Mouse (Mus musculus) right cerebral cortex, postnatal 36 days (tissue): ENCODE measurements at regions not wholly inside any gene's neighbourhood (a gene's known extent, or its start where the extent isn't known, plus 50 kb on each side); places are given as distances from the start of the nearest gene placed in this dataset.

Experiments
- DNase-seq, 2 experiments: peaks; one replicate each; pipeline ENCODE4 v3.0.0; 2022; ENCODE audit warnings: low spot score in 2 of 2, mixed read lengths in 1 of 2

- no peak for DNase-seq
Measured at GRCm38 (mm10) chr8:10869866-10870265, 138.4 kb downstream of the Irs2 start.

DNA sequence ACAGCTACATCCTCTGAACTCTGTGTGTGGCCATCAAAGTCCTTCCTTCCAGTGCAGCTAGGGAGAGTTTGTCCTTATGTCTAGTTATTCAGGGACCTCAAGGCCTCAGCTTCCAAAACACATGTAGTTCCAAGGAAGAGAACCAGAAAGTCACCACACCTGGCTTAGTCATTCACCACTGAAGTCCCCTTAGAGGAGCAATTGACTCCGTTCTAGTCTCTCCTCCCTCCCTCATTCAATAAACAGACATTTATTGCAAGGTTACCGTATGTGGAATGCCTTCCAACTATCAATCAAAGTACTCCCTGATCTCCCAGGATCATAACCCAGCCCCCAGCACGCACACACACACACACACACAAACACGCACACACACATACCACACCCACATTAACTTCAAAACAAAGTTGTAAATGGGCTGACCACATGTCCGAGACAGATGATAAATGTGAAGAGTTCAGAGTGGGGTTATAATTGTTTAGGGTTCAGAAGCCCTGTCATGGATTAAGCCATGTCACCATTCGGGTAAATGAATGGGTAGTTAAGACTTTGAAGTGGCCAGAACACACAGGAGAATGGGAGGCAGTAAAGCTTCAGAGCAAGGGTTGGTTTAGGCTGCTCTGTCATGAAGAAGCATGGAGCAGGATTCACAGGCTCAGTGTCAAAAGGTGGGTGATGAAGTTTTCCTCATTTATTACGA, 141.4 kb downstream of the Irs2 start:
- DNase-seq = no peak

GRCm38 (mm10) chr8:10865941-10866513, 142.2 kb downstream of the Irs2 start:
- no peak for DNase-seq

DNA sequence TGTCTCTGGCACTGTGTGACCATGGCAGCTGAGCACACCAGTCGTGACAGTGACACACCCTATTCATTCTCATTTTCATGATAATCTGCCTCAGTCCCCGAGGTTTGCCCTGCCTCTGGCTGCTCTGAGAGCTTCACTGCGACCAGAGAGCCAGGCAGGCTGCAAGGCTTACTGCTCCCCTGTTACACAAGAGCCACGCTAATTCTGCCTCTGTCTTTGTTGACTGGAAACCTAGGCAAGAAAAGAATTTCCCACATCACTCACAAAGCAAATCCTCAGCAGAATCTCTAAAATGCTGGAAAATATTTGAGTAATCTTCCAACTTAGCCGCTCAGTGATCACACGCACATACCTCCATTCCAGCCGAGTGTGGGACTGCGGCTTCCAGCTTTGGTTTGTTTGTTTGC, 142.8 kb downstream of the Irs2 start:
- no peak for DNase-seq

DNA sequence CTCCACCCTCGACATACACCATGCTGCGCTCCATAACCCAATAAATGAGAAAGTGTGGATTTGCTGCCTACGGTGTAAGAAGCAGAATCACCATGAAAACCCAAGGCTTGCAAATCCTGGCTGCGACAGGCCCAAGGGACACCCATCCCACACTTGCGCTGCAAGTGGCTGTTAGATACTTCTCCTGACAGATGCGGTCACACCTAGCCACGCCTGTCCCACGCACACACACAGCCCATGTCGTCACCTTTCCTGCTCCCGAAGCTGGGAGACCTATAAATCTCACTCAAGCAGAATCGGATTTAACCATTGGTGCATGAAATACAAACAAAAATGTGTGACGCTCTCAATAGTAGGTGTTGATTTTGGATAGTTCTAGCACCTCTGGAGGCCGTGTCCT, 145.8 kb downstream of the Irs2 start:
- DNase-seq = no peak

GRCm38 (mm10) chr8:10860810-10861209, 147.4 kb downstream of the Irs2 start:
- no peak for DNase-seq

GRCm38 (mm10) chr8:10857874-10858273, 150.4 kb downstream of the Irs2 start:
- DNase-seq = no peak

GRCm38 (mm10) chr8:10856996-10857720, 151.1 kb downstream of the Irs2 start:
- DNase-seq = no peak

DNA sequence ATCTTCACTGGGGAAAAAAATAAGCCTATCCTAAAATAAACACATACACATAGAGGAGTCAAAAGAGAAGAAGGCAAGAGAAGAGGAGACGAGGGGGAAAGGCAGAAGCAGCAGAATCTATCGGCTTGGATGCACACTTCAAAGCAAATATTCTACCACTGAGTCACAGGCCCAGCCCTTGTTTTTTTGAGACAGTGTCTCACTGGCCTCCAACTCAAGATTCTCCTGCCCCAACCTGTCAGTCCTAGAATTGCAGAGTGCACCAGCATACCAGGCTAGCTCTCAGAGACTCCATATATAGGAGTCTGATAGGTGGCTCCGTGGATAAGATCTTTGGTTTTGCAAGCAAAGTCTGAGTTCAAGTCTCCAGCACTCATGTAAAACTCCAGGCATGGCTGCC, 152.6 kb downstream of the Irs2 start:
- DNase-seq = no peak

GRCm38 (mm10) chr8:10855131-10855530, 153.1 kb downstream of the Irs2 start:
- no peak for DNase-seq

DNA sequence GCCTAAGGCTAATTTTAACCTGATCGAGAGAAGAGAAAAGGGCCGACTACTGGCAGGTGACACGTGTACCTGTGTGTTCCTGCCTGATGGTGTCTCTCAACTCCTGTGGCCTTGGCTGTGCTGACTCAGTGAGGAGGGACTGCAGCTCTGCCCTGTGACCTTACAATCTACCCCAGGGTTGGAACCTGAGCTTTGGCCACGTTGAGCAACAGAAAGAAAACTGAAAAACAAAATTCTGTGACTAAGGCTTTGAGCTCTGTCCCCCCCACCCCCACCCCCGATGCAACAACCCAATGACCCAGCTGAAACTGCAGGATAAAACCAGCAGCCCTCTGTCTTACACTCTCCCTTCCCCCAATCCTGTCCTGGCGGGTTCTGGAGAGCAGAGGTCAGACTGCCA, 153.7 kb downstream of the Irs2 start:
- no peak for DNase-seq

- DNase-seq = no peak
Measured at GRCm38 (mm10) chr8:10853901-10854300, 154.4 kb downstream of the Irs2 start.

DNA sequence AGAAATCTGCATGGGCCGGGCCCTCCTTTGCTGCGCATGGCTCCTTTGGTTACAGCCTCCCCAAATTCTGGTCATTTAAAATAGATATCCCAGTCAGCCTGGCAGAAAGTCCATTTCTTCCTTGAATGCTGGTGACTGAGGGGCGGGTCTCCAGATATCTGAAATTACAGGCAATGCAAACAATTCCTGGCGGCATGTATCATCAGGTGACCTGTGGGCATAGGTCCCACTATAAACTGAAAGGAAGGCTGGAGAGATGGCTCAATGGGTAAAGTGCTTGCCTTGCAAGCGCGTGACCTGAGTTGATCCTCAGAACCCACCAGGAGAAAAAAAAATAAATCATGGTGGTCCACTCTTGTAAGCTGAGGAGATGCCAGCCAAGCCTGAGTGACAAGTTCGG, 158.3 kb downstream of the Irs2 start:
- no peak for DNase-seq

GRCm38 (mm10) chr8:10845607-10846006, 162.7 kb downstream of the Irs2 start:
- no peak for DNase-seq

DNA sequence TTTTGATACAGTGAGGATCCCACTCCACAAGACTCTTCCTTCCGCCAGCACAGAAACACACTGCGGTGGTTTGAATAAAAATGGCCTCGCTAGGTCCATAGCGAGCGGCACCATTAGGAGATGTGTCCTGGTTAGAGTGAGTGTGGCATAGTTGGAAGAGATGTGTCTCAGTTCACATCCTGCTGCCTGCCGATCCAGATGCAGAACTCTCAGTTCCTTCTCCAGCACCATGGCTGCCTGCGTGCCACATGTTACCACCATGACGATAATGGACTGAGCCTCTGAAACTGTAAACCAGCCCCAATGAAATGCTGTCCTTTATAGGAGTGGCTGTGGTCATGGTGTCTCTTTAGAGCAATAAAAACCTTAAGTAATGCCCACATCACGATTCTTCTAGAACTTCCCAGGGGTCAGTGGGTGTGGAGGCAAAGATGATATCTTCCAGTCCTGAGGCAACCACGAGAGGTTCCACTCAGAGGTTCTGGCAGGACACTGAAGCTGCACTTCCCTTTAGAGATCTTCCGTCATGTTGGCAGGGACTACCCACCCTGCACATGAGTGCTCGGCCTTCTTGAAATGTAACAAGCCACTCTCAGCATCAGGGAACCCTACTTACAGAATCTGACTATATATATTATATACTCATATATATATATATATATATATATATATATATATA, 167.3 kb downstream of the Irs2 start:
- DNase-seq = no peak

- DNase-seq = no peak
Measured at GRCm38 (mm10) chr8:10840044-10840443, 168.2 kb downstream of the Irs2 start.

GRCm38 (mm10) chr8:10835054-10835453, 173.2 kb downstream of the Irs2 start:
- no peak for DNase-seq

GRCm38 (mm10) chr8:10831864-10832263, 176.4 kb downstream of the Irs2 start:
- DNase-seq = no peak

- DNase-seq = no peak
Measured at GRCm38 (mm10) chr8:10831277-10831676, 177.0 kb downstream of the Irs2 start.

DNA sequence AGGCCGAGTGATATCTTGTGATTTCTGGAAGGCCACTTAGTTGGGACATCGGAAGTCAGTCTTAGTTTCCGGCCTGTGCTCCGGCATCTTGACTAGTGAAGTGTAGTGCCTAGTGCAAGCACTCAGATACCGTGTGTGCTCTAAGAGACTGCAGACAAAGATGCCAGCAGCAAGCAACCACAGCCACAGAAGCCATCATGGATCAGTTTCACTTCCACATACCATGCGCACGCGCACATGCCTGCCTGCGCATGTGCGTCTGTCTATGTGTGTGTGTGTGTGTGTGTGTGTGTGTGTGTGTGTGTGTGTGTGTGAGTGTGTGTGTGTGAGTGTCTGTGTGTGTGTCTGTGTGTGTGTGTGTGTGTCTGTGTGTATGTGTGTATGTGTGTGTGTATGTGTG, 177.4 kb downstream of the Irs2 start:
- no peak for DNase-seq

DNA sequence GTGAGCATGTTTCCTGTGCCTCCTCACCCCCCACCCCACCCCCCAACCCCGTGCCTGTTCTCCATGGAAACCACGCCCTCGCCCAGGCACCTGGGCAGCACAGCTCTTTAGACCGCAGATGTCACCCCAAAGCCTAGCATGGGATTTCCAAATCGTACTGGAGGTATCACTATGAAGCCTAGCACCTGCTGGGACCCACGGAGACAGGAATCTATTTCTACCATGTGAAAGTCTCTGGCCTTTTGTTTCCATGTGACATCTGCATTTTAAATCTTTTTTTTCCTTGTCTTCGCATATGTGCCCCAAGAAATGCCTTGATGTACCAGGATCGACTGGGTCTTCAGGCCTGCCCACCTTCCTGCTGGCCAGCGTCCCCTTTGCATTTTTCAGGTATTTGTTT, 179.7 kb downstream of the Irs2 start:
- no peak for DNase-seq

- no peak for DNase-seq
Measured at GRCm38 (mm10) chr8:10827560-10827959, 180.7 kb downstream of the Irs2 start.

GRCm38 (mm10) chr8:10825981-10826380, 182.3 kb downstream of the Irs2 start:
- DNase-seq = no peak
